ENCODE assay signal across 9 mouse cellular contexts in the genomic region with DNA sequence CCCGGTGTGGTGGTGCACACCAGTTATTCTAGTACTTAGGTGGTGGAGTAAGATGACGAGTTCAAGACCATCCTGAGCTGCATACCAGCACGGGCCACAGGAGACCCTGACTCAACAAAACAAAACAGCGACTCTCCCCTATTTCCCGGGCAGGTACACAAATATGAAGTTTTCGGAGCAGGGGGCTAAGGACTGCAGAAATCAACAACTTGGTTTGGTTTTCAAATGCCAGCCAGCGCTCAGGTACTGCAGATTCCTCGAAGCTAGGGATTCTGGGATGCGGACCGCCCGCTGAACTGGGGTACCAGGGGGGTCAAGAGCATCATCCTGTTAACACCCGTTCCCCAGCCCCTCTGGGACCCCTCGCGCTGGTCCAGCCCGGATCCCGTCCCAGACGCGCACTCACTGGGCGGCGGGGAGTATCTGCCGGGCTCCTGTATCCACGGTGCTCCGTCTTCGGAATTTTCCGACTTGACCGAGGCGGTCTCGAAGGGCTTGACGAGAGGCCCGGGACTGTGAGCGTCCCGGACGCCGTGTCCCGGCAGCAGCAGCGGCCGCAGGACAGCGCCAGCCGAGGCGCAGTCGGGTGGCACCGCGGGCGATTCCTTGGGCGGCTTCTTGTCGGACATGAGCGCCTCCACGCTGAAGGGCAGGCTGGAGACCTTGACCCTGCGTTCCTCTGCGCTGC. TPM values are rescaled to one million over a fixed set of nuclear protein-coding genes. Genes with fewer than 3 reads are reported as not detected.
DNase-seq lines count a peak whose midpoint lies in the region; ATAC-seq lines count a peak whose summit lies in the region.
"Had no signal": no experiment of that assay in that cellular context is flagged by ENCODE, and none has a peak within 500 bp of the region (broad histone marks: within the 10 kb centered on the region; RNA-seq: fewer than 3 reads in every experiment).

No protein-coding gene starts in this region.

- no peaks in the 10 kb centered on the region for H3K9me3 ChIP-seq in kidney, embryonic 15.5 days (replicated peaks)
- H3K9me3 ChIP-seq in embryonic facial prominence, embryonic 13.5 days, result no peaks in the 10 kb centered on the region
- H3K9me3 ChIP-seq in hindbrain, embryonic 15.5 days, result no peaks in the 10 kb centered on the region
- H3K9me3 ChIP-seq in midbrain, embryonic 16.5 days (replicated peaks; ENCODE audit: control insufficient read depth, low read length, poor library complexity, severe bottlenecking), result no peaks in the 10 kb centered on the region

- 1% methylated on average over 50 of the region's 50 CpGs for WGBS in kidney, embryonic 15.5 days
- under 1% methylated on average over 50 of the region's 50 CpGs for WGBS in embryonic facial prominence, embryonic 13.5 days
- under 1% methylated on average over 50 of the region's 50 CpGs for whole genome bisulfite sequencing in hindbrain, embryonic 15.5 days
- WGBS in midbrain, embryonic 16.5 days, result under 1% methylated on average over 50 of the region's 50 CpGs

- ATAC-seq in kidney, embryonic 15.5 days (replicated peaks; ENCODE audit: low FRiP score), result peak; percentile 15; the same call in 1 of the 2 replicates
- no peak for ATAC-seq in embryonic facial prominence, embryonic 13.5 days (ENCODE audit: insufficient number of reproducible peaks, insufficient read depth, low FRiP score, low TSS enrichment, low read depth)
- peak; percentile 33 for ATAC-seq in hindbrain, embryonic 15.5 days (ENCODE audit: low FRiP score, low read depth)
- 0 out of 2 replicates have a peak, but pooled peaks have one; percentile 11 for ATAC-seq in midbrain, embryonic 16.5 days
- ATAC-seq in megakaryocyte-erythroid progenitor cell, adult 5-6 weeks (replicated peaks; ENCODE audit: low FRiP score, low TSS enrichment, poor library complexity, severe bottlenecking), result no peak

- no peak for DNase-seq in kidney, adult 9 months
- DNase-seq in thymus, postnatal 25 days, result no peak
- no peak for DNase-seq in layer of hippocampus, adult 9-11 months

- H3K4me1 ChIP-seq in kidney, embryonic 15.5 days, result peaks cover 33% of the 10 kb centered on the region
- peaks cover 50% of the 10 kb centered on the region for H3K4me1 ChIP-seq in embryonic facial prominence, embryonic 13.5 days
- H3K4me1 ChIP-seq in hindbrain, embryonic 15.5 days (replicated peaks), result peaks cover 28% of the 10 kb centered on the region
- H3K4me1 ChIP-seq in midbrain, embryonic 16.5 days (ENCODE audit: control insufficient read depth, insufficient read depth, low read length), result peaks cover 22% of the 10 kb centered on the region; the same call in 1 of the 2 replicates

- H3K4me2 ChIP-seq in kidney, embryonic 15.5 days, result peak overlapping the region; percentile 93
- H3K4me2 ChIP-seq in embryonic facial prominence, embryonic 13.5 days, result peak overlapping the region; percentile 86
- H3K4me2 ChIP-seq in hindbrain, embryonic 15.5 days, result peak overlapping the region; percentile 69
- H3K4me2 ChIP-seq in midbrain, embryonic 16.5 days (ENCODE audit: low read length), result peak overlapping the region; percentile 54

- peaks cover 99% of the 10 kb centered on the region for H3K27me3 ChIP-seq in kidney, embryonic 15.5 days
- H3K27me3 ChIP-seq in embryonic facial prominence, embryonic 13.5 days, result peaks cover 74% of the 10 kb centered on the region
- H3K27me3 ChIP-seq in hindbrain, embryonic 15.5 days, result peaks cover 88% of the 10 kb centered on the region
- peaks cover 72% of the 10 kb centered on the region for H3K27me3 ChIP-seq in midbrain, embryonic 16.5 days (ENCODE audit: control insufficient read depth, insufficient read depth, low read depth, low read length)

- H3K36me3 ChIP-seq in kidney, embryonic 15.5 days, result no peaks in the 10 kb centered on the region
- H3K36me3 ChIP-seq in embryonic facial prominence, embryonic 13.5 days, result no peaks in the 10 kb centered on the region
- no peaks in the 10 kb centered on the region for H3K36me3 ChIP-seq in hindbrain, embryonic 15.5 days
- H3K36me3 ChIP-seq in midbrain, embryonic 16.5 days (ENCODE audit: control insufficient read depth, insufficient read depth, low read length), result no peaks in the 10 kb centered on the region

- peak overlapping the region; percentile 55 for H3K4me3 ChIP-seq in kidney, embryonic 15.5 days (replicated peaks)
- H3K4me3 ChIP-seq in embryonic facial prominence, embryonic 13.5 days, result peak overlapping the region; percentile 72
- H3K4me3 ChIP-seq in hindbrain, embryonic 15.5 days, result peak overlapping the region; percentile 37
- H3K4me3 ChIP-seq in midbrain, embryonic 16.5 days (ENCODE audit: low read depth, low read length), result peak overlapping the region; percentile 31

- H3K9ac ChIP-seq in kidney, embryonic 15.5 days, result peak overlapping the region; percentile 45
- H3K9ac ChIP-seq in embryonic facial prominence, embryonic 13.5 days, result peak overlapping the region; percentile 93
- peak overlapping the region; percentile 23; the same call in 1 of the 2 replicates for H3K9ac ChIP-seq in hindbrain, embryonic 15.5 days
- H3K9ac ChIP-seq in midbrain, embryonic 16.5 days (ENCODE audit: low read depth, low read length), result peak overlapping the region; percentile 40

- no peak overlapping the region for H3K27ac ChIP-seq in kidney, embryonic 15.5 days
- peak overlapping the region; percentile 88 for H3K27ac ChIP-seq in embryonic facial prominence, embryonic 13.5 days
- no peak overlapping the region for H3K27ac ChIP-seq in hindbrain, embryonic 15.5 days (replicated peaks)
- H3K27ac ChIP-seq in midbrain, embryonic 16.5 days (ENCODE audit: low read length), result no peak overlapping the region

RNA-seq across cellular contexts. Expression of a gene that starts 0.8 kb away (rescaled TPM):
- 0.99 and 1.5 TPM in 2 replicates for polyA plus RNA-seq in kidney, embryonic 15.5 days (2015; fragmentation: Nextera tagmentation; extraction: Ambion mirVana)
- polyA plus RNA-seq in embryonic facial prominence, embryonic 13.5 days (2015; fragmentation: Nextera tagmentation; extraction: Ambion mirVana), result 31.7 and 41.1 TPM in 2 replicates
- 2.3 and 3.1 TPM in 2 replicates for polyA plus RNA-seq in hindbrain, embryonic 15.5 days (2015; fragmentation: Nextera tagmentation; extraction: Ambion mirVana)
- polyA plus RNA-seq in midbrain, embryonic 16.5 days (2015; fragmentation: Nextera tagmentation; extraction: Ambion mirVana), result 0.40 and 0.55 TPM in 2 replicates
- total RNA-seq in megakaryocyte-erythroid progenitor cell, adult 5-6 weeks (2014; fragmentation: Nextera tagmentation), result not detected in 2 replicates
- not detected in 2 replicates for total RNA-seq in megakaryocyte-erythroid progenitor cell, adult 5-6 weeks (2017)
- total RNA-seq: gastrocnemius, postnatal 36 days had no signal

Comparison
In these comparisons a context has a peak if more than half of its experiments do, and no peak if none do; other contexts are left out.
1. ATAC-seq: peak in kidney, embryonic 15.5 days (single experiment), hindbrain, embryonic 15.5 days (single experiment) and midbrain, embryonic 16.5 days (single experiment); none in embryonic facial prominence, embryonic 13.5 days (single experiment) and megakaryocyte-erythroid progenitor cell, adult 5-6 weeks (single experiment).
2. H3K9ac ChIP-seq: peak in every context shown above with its lines; median percentile 93 in embryonic facial prominence, embryonic 13.5 days; 45 in kidney, embryonic 15.5 days; 40 in midbrain, embryonic 16.5 days; 23 in hindbrain, embryonic 15.5 days.
3. Peak in every context shown above with its lines, with median percentiles within 50 percentile points of each other: H3K4me2 ChIP-seq and H3K4me3 ChIP-seq.